Mouse (Mus musculus) kidney, adult 9 months (tissue): ENCODE data around the gene Msrb2.

Source experiments
- DNase-seq: peaks from one replicate; pipeline ENCODE4 v3.0.0; 2022

Gene Msrb2

DNA sequence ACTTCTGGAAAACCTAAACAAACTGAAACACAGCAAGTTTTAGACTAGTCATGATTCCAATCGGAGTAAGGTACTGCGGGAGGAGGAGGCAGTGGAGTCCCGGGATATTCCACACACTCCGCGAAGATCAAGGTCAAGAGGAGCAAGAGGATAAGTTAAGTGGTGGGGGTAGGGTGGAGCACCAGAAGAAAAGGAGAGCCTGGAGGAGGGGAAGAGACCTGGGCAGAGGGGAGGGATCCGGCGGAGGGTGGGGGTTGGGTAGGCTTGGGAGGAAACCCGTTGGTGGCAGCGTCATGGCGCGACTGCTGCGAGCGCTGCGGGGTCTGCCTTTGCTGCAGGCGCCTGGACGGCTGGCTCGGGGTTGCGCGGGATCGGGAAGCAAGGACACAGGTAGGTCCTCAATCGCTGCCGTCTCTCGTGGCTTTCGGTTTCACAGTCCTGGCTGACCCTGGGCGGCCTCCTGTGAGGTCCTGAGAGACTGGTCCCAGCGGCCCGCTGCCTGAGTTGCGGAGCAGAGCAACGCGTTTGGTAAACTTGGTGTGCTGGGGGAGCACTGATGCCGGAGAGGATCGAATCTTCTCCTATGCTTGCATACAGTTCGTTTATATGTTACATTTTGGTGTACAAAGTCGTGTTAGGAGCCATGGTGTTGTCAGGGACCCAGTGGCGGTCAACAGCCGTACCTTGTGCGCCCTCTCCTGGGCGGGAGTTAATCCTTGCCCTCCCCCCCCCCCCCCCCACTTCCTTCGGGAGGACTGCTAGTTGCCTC is at the start of gene Msrb2:
TSS of gene Msrb2 (plus strand) at position 51 of the 769 bp plus-strand sequence.
- peak; percentile 86 for DNase-seq

GRCm38 (mm10) chr2:19322448-19322847 is 48.8 kb upstream of the Msrb2 start:
- DNase-seq: no peak

DNA sequence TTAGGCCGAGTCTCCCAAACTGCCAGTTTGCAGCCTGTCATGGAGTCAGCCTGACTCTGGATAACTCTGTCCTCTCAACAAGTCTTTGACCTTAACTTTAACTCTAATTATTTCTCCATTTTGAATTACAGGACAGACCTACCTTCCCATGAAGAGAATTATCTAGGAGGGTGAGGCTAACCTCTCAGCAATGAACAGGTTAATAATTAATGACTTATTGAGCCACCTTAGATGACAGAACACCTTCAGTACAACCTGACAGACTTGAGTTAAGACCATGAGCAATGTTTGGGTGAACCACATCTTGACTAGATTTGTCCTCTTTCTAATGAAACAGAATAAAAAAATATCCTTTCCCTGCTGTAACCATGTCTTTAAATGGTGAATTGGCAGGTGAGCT is 44.9 kb upstream of the Msrb2 start:
- no peak for DNase-seq

DNA sequence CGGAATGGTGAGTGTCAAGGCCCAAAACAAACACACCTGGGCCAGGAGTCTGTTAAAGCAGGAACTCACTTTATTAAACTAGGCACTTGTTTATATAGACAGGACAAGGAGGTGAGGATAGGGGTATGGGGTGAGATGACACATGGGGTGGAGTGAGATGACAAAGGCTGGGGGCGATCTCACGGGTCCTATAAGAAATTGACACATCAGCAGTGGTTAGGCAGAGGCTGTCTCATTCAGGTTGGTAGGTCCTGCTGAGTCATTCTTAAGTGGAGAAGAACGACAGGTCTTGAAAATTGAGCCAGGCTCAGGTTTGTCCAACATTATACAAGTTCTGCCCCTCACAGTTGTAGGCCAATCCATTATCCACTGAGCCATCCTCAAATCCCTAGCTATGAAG is 43.4 kb upstream of the Msrb2 start:
- no peak for DNase-seq

- DNase-seq: peak; percentile 7
Measured at GRCm38 (mm10) chr2:19343901-19344635, 27.2 kb upstream of the Msrb2 start.

DNA sequence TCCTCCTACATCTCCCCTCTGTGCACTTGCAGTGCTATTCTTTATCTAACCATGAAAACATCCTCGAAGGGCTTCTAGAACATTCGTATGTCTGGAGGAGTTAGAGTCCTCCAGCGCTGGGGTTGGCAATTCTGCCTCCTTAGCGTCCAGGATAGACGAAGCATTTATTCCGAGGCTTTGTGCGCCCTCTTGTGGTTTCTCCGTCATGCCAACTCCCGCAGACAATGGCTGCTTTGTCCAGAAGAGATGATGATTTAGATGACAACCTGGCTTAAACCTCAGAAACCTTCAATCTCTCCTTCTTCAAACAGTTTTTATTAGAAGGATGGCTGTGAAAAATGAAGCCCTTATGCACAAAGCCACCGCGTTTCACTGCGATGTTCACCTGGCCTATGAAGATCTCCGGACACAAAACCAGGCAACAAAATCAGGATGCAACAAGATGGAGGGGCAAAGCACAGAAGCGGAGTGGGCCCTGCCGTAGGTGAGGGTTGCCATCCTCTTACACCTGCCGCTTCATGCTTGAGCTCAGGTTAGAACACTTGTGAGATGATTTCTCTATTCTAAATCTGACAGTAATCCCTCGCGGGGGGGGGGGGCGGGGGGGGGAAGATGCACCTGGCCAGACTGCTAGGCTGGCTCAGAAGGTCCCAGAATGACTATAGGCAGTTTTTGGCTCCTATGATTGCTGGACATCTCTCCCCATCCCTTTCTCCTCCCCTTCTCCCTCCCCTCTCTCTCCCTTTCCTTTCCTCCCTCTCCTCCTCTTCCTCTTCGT is 26.4 kb upstream of the Msrb2 start:
- DNase-seq: peak; percentile 88

DNA sequence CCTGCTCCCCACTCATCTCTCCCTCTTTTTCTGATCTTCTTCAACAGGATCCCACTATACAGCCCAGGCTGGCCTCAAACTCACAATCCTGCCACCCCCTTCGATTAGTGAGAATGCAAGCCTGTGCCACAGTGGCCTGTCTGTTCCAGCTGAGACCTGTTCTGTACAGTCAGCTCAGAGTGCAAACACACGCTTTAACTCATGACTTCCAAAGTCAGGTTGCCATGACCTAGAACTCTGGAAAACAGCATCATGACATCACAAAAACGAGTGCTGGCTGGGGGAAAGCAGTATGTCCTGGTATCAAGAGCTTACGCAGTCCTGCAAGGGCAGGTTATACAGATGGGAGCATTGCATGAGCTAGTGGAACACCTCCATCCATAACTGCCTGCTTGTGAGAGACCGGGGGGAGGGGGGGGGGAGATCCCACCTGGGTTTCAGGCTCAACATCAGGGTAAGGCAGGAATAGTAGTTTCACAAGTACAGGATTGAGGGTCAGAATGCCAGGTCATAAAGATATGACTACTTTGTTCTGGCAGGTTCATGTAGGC is 25.8 kb upstream of the Msrb2 start:
- no peak for DNase-seq

DNA sequence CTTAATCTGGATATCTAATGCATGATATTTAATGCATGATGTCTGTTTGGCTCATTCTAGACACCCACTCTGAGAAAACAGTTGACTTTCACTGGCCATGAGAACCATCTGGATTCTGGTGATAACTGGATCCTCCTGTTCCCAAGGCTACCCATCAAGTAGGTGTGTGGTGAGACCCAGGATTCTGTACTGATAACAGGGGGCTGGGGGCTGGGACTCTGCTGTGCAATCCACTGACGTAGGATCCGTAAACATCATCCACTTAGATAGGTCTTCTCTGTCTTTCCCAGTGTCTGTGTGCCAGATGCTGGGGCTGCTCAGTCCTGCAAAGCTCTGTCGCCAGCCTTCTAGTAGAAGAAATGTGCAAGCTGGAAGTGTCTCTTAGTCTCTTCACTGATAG is 22.8 kb upstream of the Msrb2 start:
- DNase-seq: no peak

DNA sequence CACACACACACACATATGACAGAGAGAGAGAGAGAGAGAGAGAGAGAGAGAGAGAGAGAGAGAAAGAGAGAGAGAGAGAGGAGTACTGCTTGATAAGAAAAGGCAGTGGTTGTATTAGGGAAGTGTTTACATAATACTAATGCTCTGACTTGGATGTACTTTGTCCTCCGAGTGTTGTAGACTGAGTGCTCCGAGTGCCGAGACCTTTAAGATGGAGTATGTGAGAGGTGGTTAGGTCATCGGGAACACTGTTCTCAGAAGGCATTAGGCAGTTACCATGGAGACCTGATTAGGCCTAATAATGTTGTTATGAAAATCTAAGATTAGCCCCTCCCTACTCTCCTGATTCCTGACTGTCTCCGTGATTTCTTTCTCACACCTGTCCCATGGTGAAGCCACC is 21.1 kb upstream of the Msrb2 start:
- DNase-seq: no peak

GRCm38 (mm10) chr2:19351615-19352253 is 19.5 kb upstream of the Msrb2 start:
- DNase-seq: peak; percentile 5

DNA sequence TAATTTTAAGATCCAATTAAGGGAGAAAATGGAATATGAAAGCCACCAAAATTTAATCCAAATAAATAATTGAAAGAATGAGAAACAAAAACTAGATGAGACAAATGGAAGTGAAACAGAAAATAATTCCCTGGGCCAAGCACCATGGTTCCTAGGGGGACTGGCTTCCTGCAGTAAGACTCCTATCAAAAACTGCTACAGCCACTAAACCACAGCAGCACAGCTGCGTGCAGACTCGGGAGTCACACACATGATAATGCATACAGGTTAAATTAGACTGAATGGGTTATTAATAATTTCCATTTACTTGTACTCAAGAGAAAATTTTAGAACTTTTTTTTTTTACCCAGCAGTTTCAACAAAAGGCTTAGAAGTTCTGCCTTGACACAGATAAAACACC is 18.1 kb upstream of the Msrb2 start:
- no peak for DNase-seq

DNA sequence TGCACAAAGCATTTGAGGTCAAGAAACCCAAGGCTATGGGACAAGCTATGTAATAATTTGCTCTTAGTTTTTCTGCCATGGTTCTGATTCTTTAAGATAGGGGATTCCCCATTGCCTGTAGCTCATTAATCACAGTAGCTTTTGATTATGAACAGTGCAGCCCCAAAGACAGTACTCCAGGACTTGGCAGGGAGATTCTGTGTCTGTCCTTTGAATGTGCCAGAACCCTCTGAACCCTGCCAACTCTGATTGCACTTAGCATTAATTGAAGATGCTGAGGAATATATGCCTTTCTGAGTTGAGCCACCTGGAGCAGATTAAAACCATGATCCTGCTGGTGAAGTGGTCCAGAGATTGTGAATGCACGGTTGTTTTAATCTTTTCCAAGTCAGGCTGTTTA is 8.4 kb upstream of the Msrb2 start:
- DNase-seq: no peak

DNA sequence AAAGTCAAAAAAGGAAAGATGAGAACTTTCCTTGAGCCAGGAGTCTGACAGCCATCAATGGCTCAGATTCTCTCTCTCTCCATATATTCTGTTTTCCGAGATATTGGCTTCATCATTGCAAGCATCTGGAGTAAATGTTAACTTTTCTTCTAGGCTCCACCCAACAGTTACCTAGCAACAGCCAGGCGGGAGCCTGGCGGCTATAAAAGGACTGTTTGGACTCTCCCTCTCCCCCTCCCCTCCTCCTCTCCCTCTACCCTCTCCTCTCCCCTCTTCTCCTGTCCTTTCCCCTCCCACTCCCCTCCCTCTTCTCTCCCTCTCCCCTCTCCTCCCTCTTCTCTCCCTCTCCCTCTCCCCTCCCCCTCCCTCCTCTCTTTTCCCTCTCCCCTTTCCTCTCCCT is 4.8 kb upstream of the Msrb2 start:
- DNase-seq: no peak

GRCm38 (mm10) chr2:19367114-19367513 is 4.1 kb upstream of the Msrb2 start:
- no peak for DNase-seq

GRCm38 (mm10) chr2:19373695-19374094 is 2.5 kb downstream of the Msrb2 start:
- DNase-seq: peak; percentile 4

GRCm38 (mm10) chr2:19380446-19380950 is 9.3 kb downstream of the Msrb2 start:
- no peak for DNase-seq

DNA sequence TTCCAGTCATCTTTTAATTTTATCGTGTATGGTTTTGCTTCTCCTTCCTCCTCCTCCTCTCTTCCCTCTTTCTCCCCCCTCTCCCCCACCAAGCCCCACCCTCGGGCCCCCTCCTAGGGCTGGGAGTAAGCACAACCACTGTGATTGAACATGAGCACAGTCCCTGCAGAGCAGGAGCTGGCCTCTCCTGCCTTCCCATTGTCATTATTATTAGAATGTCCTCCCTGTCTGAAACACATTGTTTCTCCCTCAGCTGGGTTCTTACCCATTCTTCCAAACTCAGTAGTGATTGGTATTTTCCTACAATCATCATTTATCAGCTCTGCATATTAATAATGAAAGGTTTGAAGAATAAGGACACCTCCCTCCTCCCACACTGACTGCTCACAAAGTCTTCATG is 9.7 kb downstream of the Msrb2 start:
- no peak for DNase-seq

GRCm38 (mm10) chr2:19382206-19382605 is 11.0 kb downstream of the Msrb2 start:
- DNase-seq: no peak

GRCm38 (mm10) chr2:19383006-19383405 is 11.8 kb downstream of the Msrb2 start:
- no peak for DNase-seq

DNA sequence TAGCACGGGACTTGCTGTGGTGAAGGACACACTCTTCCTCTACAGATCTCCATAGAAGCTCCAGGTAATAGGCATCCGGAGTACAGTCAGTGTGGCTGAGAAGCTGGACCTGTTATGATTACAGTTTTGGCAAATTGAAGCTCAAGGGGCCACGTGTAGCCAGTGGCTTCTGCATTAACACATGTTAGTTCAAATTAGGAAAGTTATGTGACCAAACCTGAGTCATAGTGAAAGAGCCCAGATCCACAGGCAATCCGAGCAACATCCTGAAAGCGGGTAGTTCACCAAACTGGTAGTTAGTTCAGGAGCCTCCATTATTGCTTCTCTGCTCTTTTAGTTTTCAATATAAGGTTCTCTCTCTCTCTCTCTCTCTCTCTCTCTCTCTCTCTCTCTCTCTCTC is 14.5 kb downstream of the Msrb2 start:
- DNase-seq: no peak

GRCm38 (mm10) chr2:19388329-19389103 is 17.3 kb downstream of the Msrb2 start:
- peak; percentile 5 for DNase-seq
